Mouse (Mus musculus): ENCODE results near the gene AY074887.

Gene AY074887

DNA sequence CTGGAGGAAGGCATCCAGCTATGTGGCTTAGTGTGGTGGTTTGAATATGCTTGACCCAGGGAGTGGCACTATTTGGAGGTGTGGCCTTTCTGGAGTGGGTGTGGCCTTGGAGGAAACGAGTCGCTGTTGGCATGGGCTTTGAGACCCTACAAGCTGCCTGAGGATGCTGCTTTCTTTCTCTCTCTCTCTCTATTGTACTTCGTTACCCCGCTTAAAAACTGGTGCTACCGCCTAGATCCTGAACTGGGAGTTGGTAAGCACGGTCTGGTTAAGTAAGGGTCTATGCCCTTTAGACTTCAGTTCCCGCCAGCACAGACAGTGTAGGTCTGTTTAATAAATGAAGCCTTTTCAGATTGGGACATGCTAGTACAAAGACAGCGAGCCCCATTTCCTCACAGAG lies 34.4 kb downstream of the AY074887 start:
- no peak for DNase-seq (ENCODE audit: low spot score)

GRCm38 (mm10) chr9:54915576-54915975 lies 35.2 kb downstream of the AY074887 start:
- DNase-seq (ENCODE audit: low spot score), result no peak

- no peak for DNase-seq (ENCODE audit: low spot score)
These were observed 41.4 kb downstream of the AY074887 start for GRCm38 (mm10) chr9:54909446-54909845.
